Mouse (Mus musculus): ENCODE measurements around the gene Gm1123.
A peak's percentile ranks its signal among the peaks of the same experiment; 100 is the strongest.

Gm1123 gene

DNA sequence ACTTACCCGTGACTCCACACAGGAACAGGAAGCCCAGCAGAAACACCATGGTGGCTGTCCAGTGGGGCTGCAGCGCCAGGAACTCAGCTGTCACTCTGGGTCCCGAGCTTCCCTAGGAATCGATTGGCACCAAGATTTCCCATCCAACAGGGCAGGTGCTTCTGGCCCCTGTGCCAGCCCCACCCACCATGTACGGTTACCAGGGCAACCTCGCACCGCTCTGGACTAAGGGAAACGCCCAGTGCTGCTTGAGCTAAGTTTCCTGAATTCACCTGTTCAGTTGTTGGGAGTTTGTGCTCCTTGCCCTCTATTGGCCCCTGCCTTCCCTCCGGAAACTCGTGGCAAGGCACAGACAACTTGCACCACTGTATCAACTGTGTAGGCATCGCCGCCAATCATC lies at the start of gene Gm1123:
Gene Gm1123 (minus strand): TSS at position 141 of the 400 bp plus-strand sequence.
- DNase-seq (ENCODE audit: low spot score in 2 of 2) = no peak

DNA sequence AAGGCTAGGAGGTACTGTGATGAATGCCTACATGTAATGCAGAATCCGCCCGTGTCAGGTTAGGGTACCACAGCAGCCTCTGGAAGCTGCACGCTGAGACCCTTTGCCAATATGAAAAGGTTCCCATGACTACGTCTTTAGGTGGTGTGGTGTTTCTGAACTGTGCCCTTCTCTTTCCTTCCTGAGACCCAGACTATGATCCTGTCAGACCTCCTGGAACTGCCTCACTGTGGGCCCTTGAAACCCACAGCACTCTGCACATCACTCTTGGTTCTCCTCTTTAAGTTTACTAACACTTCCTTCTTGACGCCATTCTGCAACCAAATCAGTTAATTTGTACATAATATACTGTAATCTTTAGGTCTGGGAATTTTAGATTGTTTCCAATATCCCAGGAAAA lies 46.2 kb upstream of the Gm1123 start:
- no peak for DNase-seq (ENCODE audit: low spot score in 2 of 2)

DNA sequence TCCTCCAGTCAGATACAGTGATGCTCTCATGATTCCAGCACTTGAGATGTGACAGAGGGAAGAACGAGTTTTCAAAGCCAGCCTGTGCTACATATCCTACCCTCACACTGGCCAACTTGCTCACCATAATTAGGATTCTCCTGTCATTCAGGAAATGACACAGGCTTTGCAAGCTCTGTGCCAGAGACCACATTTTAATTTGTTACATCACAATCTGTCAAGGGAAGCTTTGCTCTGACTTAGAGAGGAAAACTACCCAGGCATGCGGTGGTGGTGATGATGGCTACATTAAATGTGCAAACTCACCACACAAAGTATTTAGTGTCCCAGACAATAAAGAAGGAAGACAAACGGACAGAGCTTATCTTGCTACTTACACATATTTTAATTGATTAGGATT lies 45.8 kb upstream of the Gm1123 start:
- no peak for DNase-seq (ENCODE audit: low spot score in 2 of 2)

DNA sequence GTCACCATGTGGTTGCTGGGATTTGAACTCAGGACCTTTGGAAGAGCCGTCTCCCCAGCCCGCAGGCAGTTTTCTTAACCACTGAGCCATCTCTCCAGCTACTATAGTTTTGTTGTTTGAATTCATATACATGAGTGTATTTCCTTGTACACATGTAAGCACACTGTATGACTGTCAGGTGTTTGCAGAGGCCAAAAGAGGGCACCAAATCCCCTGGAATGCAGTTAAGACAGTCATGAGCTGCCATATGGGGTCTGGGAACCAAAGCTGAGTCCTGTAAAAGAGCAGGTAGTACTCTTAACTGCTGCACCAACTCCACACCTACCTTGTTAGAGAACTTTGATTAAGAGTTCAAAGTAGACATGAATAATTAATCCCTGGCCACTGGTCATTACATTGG lies 45.1 kb upstream of the Gm1123 start:
- no peak for DNase-seq (ENCODE audit: low spot score in 2 of 2)

DNA sequence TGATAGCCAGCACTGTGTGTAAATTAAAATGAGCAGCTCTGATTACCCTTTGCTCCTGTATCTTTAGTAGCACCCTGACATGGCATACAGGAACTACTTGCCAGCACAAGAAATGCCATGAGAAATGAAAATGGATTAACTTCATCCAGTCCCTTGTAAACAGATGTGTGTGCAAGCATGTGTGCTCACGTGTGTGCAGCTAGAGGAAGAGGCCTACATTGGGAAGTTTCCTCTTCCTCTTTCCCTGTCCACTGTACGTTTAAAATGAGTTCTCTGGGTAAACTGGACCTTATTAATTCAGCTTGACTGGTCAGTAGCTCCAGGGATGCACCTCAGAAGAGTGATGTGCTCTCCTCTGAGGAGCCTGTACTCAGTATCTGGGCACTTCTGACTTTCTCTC lies 38.9 kb upstream of the Gm1123 start:
- no peak for DNase-seq (ENCODE audit: low spot score in 2 of 2)

DNA sequence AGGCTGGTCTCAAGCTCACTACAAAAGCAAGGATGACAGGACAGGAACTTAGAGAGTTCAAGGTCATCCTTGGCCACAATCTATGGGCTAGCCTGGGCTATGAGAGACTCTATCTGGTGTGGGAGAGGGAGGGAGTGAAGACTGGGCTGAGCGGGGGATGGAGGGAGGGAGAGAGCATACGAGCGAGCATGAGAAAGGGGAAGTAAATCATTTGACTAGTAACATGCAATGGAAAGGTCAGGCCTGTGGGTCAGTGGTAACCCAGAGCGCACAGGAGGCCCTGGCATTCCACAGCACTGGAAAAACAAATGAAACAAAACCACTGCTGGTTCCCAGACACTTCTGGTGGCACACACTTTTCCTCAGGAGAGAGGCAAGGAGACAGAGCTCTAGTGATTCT lies 37.0 kb upstream of the Gm1123 start:
- DNase-seq (ENCODE audit: low spot score in 2 of 2) = no peak

DNA sequence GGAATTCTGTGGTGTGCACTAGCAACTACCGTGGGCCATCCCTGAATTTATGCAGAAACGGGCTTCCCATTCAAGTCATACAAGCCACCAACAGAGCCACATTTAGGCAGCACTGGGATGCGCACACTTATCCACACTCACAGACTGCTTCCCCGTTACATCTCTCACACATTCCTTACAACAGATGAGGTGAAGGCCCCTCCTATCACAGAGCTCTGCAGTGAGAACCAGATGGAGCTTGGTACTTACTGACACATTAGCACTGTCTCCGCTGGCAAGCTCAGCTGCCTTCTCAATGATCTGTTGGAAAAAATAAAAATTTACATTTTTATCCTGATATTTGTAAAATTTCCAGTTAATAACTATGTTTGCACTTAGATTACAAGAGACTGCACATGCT lies 29.8 kb upstream of the Gm1123 start:
- peak in 1 of 2 experiments; percentile 20 for DNase-seq (ENCODE audit: low spot score in 2 of 2)

DNA sequence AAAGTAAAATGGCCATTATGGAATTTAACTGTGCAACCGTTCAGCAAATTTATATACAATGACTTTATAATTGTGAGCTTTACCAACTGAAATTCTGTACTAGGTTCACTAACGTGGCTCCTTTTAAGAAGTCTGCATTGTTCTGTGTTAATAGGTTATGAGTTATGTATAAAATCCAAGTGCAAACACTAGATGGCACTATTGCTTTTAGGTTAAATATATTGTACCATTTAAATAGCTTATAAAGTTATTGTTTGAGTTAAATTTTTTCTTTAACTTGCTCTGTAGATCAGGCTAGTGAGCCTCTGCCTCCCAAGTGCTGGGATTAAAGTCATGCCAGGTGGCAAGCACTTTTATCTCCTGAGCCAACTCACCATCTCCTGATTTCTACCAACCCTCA lies 28.7 kb upstream of the Gm1123 start:
- no peak for DNase-seq (ENCODE audit: low spot score in 2 of 2)

DNA sequence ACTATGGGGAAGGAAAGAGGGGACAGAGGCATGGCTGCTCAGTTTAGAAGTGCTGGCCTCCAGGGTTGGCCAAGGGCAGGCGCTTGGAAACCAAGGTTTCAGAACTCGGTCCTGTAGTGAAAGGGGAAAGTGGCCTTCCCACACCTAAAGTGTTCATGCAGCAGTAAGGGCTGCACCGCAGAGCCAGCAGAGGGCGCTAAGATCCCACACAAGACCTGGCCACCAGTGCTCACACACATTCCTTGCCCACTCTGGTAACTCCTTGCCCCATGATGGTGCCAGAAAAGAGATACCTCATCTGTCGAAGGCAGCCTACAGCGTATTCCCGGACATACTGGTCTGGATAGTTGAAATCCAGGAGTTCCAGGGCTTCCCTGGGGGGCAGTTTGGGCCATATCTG lies 27.0 kb upstream of the Gm1123 start:
- DNase-seq (ENCODE audit: low spot score in 2 of 2) = peak; percentile 69 to 75

DNA sequence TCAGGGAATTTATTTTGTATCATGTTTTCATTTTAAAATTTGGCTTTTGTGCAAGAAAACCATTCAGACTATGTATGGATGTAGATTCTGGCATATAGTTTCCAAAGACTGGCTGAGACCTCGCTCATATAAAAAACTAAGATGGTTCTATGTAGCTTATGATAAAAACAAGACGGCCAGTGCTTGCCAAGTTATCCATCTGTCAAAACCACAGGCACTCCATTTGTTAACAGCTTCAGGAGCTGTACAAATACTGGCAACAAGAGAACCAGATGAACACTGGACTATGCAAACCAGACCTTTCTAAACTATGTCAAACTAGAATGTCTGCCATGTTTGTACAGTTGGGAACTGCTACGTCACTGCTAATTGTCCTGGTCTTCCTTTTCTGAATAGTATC lies 22.2 kb upstream of the Gm1123 start:
- DNase-seq (ENCODE audit: low spot score in 2 of 2) = peak in 1 of 2 experiments; percentile 20

DNA sequence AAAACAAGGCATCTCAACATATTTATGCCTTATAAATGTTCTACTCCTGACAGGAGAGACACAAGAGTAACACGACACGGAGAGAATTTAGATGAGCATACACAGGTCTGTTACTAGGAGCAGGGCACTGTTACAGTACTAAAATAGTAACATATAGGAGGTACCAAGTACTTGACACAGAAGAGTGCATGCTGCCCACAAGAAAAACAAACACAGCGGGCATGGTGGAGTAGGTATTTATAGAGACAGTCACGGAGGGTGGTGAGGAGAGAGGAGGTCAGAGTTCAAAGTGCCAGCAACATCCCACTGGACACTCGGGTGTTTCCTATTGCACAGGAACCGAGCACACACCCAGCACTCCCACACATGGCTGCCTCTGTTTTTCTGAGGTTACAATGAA lies 14.2 kb upstream of the Gm1123 start:
- DNase-seq (ENCODE audit: low spot score in 2 of 2) = no peak

DNA sequence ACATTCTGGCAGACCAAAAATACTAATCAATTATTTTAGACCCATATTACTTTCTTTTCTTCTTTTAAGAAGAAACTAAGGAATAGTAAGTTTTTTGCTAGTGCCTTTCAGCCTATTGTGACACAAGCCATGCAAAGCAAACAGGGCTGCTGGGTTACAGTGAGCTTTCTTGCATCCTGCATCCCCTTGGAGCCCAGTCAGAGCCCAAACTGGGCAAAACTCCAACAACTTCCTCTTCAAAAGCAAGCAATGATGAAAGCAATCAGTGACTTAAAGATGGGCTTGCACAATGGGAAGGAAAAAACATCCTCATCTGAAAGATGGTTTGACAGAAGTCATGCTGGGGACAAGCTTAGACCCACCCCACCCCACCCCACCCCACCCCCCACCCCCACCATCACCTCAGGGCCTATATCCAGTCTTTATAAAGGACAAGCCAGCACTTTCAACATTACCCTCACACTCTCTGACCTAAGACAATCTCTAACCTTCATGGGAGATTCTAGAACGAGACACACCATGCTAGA lies 13.3 kb upstream of the Gm1123 start:
- DNase-seq (ENCODE audit: low spot score in 2 of 2) = no peak

DNA sequence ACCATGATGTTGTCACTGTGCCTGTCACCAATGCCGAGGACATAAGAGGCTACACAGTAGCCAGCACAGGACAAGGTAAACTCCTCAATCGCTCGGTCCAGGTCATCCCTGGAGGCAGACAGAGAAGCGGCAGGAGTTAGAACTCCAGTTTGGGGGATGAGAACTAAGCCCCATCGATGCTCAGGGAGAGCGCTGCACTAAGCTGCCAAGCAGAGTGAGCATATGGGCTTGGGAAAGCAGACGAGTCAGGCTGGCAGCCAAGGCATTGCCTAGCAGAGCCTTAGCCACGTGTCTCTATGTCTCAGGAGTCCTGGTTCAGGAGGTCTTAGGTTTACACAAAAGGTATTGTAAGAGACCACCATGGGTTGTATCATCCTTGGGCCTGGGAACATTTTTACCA lies 9.2 kb upstream of the Gm1123 start:
- DNase-seq (ENCODE audit: low spot score in 2 of 2) = peak in 1 of 2 experiments; percentile 22

DNA sequence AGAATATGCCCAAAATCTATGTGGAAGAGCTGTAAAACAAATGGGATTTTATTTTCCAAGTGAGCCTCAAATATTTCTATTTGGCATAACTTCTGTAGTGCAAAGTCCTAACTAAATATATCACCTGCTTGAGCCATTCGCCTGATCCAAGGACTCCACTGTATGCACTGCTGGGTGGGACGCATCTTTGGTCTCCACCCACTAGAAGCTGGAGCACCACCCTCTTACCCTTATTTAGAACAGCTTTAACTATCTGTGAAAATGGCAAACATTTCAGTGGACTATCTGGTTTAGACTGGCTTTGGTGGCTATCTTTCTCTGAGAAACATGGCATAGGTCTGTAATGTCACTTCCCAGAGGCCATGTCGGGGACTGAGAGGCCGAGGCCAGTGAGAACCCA lies 7.1 kb upstream of the Gm1123 start:
- no peak for DNase-seq (ENCODE audit: low spot score in 2 of 2)

DNA sequence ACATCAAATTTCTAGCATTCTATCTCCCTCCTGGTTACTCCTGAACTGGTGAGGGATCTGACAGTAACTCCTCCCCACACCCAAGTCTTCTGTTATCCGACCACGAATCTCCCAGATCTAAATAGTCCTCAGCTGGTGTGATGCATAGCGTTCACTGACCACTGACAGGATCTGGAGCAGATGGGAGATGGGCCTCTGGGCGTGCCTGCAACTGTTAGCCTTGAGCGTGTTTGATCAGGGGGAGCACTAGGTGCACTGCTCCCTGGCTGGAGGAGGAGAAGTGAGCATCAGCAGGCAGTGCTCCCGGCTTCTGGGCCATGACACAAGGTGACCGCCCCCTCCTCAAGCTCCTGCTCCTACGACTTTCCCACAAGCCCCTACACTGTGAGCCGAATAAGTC lies 6.5 kb upstream of the Gm1123 start:
- no peak for DNase-seq (ENCODE audit: low spot score in 2 of 2)

DNA sequence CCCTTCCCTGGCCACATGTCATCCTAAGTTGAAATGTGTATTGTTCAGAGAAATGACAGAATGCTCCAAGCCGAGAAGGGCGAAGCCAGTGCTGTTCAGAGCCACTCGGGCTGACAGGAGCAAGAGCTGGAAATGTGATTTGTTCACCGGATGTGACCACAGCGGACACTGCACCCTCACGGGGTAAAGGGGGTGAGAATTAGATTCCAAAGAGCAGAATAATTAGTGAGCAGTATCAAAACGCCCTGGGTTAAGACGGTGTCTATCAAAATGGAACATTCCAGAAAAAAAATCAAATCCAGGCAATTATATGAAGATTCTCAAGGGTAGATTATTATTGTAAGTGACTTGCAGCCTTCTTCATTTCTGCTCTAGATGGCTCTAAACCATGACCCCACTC lies 1.4 kb downstream of the Gm1123 start:
- no peak for DNase-seq (ENCODE audit: low spot score in 2 of 2)

DNA sequence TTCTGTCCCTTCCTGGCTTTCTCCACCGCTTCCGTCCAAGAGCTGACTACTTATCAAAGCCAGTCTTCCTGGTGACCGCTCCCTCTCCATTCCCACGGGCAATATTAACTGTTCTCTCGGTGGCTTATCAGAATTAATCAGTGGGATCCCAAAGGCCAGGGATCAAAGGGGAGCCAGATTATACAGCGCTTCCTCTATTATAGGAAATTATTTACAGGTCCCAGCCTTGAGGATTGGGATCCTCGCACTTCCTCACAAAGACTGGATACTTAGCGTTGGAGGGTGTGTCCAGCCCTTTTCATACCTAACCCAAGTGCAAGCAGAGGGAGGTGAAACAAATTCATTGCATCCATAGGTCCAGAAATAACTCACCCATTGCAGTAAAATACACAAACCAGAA lies 3.5 kb downstream of the Gm1123 start:
- no peak for DNase-seq (ENCODE audit: low spot score in 2 of 2)

DNA sequence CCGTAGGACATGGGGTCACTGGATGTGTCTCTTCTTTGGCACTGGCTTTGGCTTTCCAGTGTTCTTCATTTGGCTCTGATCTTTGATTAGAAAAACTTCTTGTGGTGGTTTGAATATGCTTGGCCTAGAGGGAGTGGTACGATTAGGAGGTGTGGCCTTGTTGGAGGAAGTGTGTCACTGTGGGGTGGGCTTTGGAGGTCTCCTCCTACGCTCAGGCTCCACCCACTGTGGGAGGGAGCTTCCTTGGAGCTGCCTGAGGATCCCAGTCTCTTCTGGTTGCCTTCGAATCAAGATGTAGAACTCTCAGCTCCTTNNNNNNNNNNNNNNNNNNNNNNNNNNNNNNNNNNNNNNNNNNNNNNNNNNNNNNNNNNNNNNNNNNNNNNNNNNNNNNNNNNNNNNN lies 13.8 kb downstream of the Gm1123 start:
- no peak for DNase-seq (ENCODE audit: low spot score in 2 of 2)

DNA sequence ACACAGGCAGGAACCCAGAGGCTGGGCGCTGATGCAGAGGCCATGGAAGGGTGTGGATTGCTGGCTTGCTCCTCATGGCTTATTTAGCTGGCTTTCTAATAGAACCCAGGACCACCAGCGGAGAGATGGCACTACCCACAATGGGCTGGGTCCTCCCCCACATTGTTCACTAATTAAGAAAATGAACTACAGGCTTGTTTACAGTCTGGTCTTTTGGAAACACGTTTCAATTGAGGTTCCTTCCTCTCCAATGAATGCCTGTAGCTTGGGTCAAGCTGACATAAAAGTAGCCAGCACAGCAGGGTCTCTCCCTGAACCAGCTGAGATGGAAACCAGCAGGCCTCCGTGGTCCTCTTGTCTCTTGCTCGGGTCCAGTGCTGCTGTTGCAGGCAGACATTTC lies 14.3 kb downstream of the Gm1123 start:
- DNase-seq (ENCODE audit: low spot score in 2 of 2) = no peak

DNA sequence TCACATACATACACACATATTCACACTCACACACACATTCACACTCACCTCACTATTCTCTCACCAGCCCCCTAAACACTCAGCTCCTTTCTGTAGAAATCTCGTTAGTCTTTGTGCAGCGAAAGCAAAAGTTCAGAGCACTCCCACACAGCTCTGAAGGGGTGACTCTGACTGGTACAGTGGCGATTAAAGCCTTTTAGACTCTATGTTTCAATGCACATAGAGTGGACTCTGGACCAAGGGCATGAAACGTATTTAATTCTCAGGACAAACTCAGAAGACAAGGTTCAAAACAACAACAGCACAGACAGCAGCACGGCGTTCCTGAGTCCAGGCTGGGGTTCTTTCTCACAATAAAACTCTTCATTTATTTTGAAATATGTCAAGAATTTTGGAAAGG lies 17.8 kb downstream of the Gm1123 start:
- no peak for DNase-seq (ENCODE audit: low spot score in 2 of 2)

DNA sequence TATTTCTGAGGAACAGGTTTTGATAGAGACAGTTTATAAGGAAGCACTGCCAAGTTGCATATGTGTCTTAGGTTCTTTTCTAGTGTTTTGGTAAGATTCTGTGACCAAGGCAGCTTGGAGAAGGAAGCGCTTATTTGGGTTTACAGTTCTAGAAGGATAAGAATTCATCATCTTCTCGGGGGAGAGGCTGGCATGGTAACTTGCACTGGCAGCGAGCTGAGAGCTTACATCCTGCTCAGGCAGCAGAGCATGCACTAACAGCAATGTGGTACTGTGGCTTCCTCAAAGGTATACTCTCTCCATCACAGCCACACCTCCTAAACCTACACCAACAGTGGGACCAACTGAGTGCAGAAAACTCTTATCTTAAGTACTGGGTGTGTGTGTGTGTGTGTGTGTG lies 18.8 kb downstream of the Gm1123 start:
- peak; percentile 15 to 35 for DNase-seq (ENCODE audit: low spot score in 2 of 2)

DNA sequence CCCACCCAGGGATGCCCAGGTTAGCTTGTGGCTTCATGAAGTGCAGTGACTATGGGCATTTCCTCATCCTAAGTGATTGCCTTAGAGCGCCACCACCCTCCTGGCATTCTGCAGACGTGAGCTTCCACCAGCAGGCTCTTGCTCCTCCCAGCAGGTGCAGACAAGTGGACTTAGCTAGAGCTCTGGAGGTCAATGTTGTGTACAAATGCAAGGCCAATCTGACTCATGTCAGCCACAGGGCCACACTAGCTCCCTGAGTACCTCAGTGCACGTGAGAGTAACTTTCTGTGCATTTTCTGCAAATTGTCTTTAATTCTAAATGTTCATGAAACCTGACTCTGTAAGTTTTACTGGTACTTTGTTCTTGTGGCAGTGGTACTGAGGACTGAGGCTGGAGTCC lies 19.2 kb downstream of the Gm1123 start:
- DNase-seq (ENCODE audit: low spot score in 2 of 2) = no peak

DNA sequence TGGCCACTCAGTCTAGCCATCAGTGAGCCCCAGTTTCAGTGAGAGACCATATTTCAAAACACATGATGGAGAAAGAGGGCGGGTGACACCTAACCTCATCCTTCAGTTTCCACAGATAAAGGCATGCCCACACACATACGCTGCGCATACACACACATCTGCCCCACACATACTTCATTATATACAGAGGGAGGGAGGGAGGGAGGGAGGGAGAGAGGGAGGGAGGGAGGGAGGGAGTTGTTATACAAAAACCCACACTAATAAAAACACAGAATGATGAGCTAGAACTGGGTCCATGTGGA lies 25.7 kb downstream of the Gm1123 start:
- DNase-seq (ENCODE audit: low spot score in 2 of 2) = no peak

DNA sequence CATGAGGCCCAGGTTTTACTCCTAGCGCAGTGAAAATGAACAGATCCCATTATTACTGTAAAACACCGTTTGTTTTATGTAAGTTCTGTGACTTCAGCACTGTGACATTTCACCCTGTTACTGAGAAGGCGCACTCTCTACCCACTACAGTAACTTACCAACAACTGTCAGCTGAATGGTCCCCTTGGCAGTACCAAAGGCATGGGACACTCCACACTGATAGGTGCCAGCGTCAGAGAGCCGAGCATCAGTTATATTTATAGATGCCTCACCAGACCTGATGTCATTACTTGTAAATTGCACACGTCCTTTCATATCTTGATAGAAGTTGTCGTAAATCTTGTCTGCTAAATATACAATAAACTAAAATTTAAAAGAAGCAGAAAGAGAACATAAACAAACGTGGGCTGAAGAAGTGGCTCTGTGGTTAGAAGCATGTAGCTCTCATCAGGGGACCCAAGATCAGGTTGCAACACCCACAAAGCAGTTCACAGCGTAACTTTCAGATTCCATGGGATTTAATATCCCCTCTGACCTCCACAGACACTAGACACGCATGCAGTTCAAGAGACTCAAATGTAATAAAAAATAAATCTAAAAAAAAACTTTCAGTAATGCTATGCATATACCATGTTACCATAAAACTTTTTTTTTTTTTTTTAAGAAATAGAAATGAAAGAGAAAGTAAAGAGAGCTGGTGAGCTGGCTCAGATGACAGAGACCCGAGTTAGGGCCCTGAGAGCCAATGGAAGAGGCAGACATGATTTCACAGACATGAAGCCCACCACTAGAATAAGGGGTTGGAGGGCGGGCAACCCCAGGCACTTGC lies 26.2 kb downstream of the Gm1123 start:
- no peak for DNase-seq (ENCODE audit: low spot score in 2 of 2)

All from frontal cortex, postnatal 36 days (tissue).